Mouse (Mus musculus): Measurements from ENCODE around the gene Dnah9.

GRCm38 (mm10) chr11:66122017-66122416 is 46.3 kb downstream of the Dnah9 start:
- peak; percentile 89 for TF ChIP-seq CTCF (IDR thresholded peaks at IDR 0.05; ENCODE audit: borderline replicate concordance, extremely low read depth, insufficient read depth, insufficient read length)
- TF ChIP-seq POLR2A (IDR thresholded peaks at IDR 0.05; ENCODE audit: borderline replicate concordance, extremely low read depth, insufficient read depth, insufficient read length, poor library complexity, severe bottlenecking), result no peak
